Mouse (Mus musculus): ENCODE data around the gene Adra1d. TPM values are rescaled to one million over a fixed set of nuclear protein-coding genes. Genes with fewer than 3 reads are reported as not detected.

Gene Adra1d
- 0.33 and 0.44 TPM in 2 replicates for polyA plus RNA-seq (2015; fragmentation: Nextera tagmentation; extraction: Ambion mirVana)

DNA sequence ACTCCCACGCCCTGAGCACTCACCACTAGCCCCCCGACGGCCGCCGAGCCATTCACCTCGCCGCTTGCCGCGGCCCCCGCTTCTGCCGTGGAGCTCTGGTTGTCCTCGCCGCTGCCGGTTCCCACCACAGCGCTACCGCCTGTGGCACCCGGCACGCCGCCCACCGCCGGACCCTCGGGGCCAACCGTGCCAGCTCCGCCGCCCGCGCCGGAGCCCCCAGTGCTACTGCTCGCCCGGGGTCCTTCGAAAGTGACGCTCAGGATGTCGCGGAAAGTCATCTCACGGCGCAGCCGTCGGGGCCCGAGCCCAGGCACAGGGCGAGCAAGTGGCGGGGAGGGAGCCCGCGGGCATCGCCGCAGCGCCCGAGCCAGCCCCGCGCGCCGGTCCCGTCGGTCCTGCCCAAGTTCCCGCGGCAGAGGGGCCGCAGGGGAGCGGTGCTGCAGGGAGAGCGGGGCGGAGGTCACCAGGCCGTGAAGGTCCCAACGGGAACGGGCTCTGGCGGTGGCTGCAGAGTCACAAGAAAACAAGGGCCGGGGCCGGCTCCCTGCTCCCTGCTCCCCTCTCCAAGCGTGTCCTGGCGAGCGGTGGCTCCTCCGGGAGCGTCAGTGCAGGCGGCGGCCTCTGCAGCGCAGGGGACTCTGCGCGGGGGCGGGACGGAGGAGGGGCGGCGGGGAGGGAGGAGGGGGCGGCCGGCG lies at the start of gene Adra1d:
Gene Adra1d (minus strand): TSS at position 393 of the 695 bp plus-strand sequence.
- H3K36me3 ChIP-seq (ENCODE audit: control insufficient read depth, insufficient read depth, low read length), result no peaks in the 10 kb centered on the region
- ATAC-seq (ENCODE audit: low FRiP score, low TSS enrichment) (peak; percentile 74), DNase-seq (ENCODE audit: low spot score) (peak; percentile 25)
- under 1% methylated on average over 49 of the region's 82 CpGs for WGBS
- peak within 1 kb of the TSS; percentile 70 for H3K4me2 ChIP-seq (replicated peaks; ENCODE audit: low read depth)
- H3K9ac ChIP-seq (ENCODE audit: low read length), result peak within 1 kb of the TSS; percentile 43
- H3K4me1 ChIP-seq (replicated peaks; ENCODE audit: control insufficient read depth, insufficient read depth), result no peaks in the 10 kb centered on the region
- no peak for TF ChIP-seq EP300 (optimal IDR thresholded peaks at IDR 0.05)
- no peak for TF ChIP-seq CTCF (IDR thresholded peaks at IDR 0.05; ENCODE audit: low read depth)
- H3K27ac ChIP-seq (replicated peaks), result no peak within 1 kb of the TSS
- no peaks in the 10 kb centered on the region for H3K9me3 ChIP-seq (ENCODE audit: control insufficient read depth, low read length)
- peak within 1 kb of the TSS; percentile 45 for H3K4me3 ChIP-seq (ENCODE audit: low read depth, low read length)
- peaks cover 14% of the 10 kb centered on the region for H3K27me3 ChIP-seq (ENCODE audit: control insufficient read depth, insufficient read depth, low read length)

DNA sequence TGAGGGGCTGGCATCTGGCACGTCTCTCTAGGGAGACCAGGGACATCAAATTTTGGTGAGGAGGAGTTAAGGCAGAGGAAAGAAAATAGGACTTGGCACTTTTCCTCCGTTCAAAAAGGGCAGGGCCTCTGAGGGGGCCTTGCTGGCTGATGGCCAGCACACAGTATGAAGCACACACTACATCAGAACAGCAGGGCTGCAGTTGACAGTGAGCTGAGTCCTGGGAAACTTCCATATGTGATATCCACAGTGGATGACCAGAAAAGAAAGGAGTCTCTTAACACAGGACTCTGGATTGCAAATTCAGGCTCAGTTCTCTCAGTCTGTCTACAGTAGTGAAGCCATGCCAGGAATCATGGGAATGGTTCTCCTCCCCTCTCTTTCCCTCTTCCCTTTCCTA lies 39.8 kb upstream of the Adra1d start:
- Histone ChIP-seq H3K27ac (replicated peaks) (no peak overlapping the region), H3K9me3 (ENCODE audit: control insufficient read depth, low read length) (no peaks in the 10 kb centered on the region), H3K4me2 (replicated peaks; ENCODE audit: low read depth) (no peak overlapping the region), H3K9ac (ENCODE audit: low read length) (no peak overlapping the region), H3K4me3 (ENCODE audit: low read depth, low read length) (no peak overlapping the region), H3K4me1 (replicated peaks; ENCODE audit: control insufficient read depth, insufficient read depth) (no peaks in the 10 kb centered on the region), H3K36me3 (ENCODE audit: control insufficient read depth, insufficient read depth, low read length) (no peaks in the 10 kb centered on the region), H3K27me3 (ENCODE audit: control insufficient read depth, insufficient read depth, low read length) (no peaks in the 10 kb centered on the region)
- TF ChIP-seq CTCF (IDR thresholded peaks at IDR 0.05; ENCODE audit: low read depth), result no peak
- TF ChIP-seq EP300 (optimal IDR thresholded peaks at IDR 0.05), result no peak
- DNase-seq (ENCODE audit: low spot score) (no peak), ATAC-seq (ENCODE audit: low FRiP score, low TSS enrichment) (no peak)
- 37% methylated on average over 2 of the region's 2 CpGs for WGBS

DNA sequence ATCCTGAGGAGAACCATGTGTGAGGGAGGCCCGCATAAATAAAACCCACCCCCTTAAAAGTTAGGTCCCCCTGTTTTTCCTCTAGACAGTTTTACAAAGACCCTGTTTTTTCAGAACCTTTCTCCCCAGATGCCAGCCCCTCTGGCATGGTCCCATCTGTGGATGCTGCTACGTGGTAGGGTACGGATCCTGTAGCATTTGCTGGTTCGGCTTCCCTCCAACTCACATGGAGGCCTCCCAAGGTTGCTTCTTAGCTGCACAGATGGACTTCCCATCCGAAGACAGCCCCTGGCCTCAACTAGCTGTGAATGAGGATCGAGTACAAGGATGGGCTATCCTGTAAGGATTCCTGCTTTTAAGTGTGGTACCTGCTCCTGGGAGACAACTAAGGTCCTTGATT lies 32.8 kb upstream of the Adra1d start:
- 87% methylated on average over 6 of the region's 6 CpGs for WGBS
- Histone ChIP-seq H3K27ac (replicated peaks) (no peak overlapping the region), H3K4me3 (ENCODE audit: low read depth, low read length) (no peak overlapping the region), H3K4me1 (replicated peaks; ENCODE audit: control insufficient read depth, insufficient read depth) (no peaks in the 10 kb centered on the region), H3K27me3 (ENCODE audit: control insufficient read depth, insufficient read depth, low read length) (no peaks in the 10 kb centered on the region), H3K4me2 (replicated peaks; ENCODE audit: low read depth) (no peak overlapping the region), H3K36me3 (ENCODE audit: control insufficient read depth, insufficient read depth, low read length) (no peaks in the 10 kb centered on the region), H3K9ac (ENCODE audit: low read length) (no peak overlapping the region), H3K9me3 (ENCODE audit: control insufficient read depth, low read length) (no peaks in the 10 kb centered on the region)
- no peak for ATAC-seq (ENCODE audit: low FRiP score, low TSS enrichment)
- no peak for DNase-seq (ENCODE audit: low spot score)
- no peak for TF ChIP-seq CTCF (IDR thresholded peaks at IDR 0.05; ENCODE audit: low read depth)
- no peak for TF ChIP-seq EP300 (optimal IDR thresholded peaks at IDR 0.05)

DNA sequence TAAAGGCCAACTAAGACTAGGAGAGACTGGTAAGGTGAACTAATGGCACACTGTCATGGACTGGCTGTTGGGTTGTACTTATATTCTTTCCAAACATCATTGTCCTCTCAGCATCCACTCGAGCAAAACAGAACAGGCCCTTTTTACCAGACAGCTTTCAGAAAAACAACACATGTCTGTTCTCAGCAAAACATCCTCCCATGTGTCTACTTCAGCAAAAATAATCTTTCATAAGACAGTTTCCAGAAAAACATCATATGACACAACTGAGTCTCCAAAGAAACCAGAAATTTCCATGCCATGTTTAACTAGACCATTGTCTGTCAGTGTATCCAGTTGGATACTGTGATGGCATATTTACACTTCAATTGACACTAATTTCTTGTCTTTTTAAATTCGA lies 25.4 kb upstream of the Adra1d start:
- DNase-seq (ENCODE audit: low spot score), result no peak

DNA sequence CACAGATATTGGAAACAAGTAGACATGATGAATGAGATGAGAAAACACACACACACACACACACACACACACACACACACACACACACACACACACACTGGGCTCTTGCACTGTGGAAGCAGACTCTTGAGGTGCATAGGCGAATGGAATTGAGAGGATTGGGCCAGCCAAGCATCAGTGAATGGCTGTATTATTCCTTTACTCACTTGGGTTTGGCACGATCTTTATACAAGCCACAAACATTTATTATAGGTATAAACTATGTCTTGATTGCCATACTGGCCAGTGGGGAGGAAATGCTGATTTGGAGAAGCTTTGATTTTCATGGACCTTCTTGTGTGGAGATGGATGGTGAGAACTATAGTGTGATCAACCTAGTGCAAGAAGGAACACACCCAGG lies 19.4 kb upstream of the Adra1d start:
- no peak overlapping the region for H3K27ac ChIP-seq (replicated peaks)
- 68% methylated on average over 2 of the region's 2 CpGs for WGBS
- no peaks in the 10 kb centered on the region for H3K27me3 ChIP-seq (ENCODE audit: control insufficient read depth, insufficient read depth, low read length)
- H3K9me3 ChIP-seq (ENCODE audit: control insufficient read depth, low read length), result no peaks in the 10 kb centered on the region
- no peak overlapping the region for H3K4me3 ChIP-seq (ENCODE audit: low read depth, low read length)
- no peak overlapping the region for H3K9ac ChIP-seq (ENCODE audit: low read length)
- no peak overlapping the region for H3K4me2 ChIP-seq (replicated peaks; ENCODE audit: low read depth)
- no peaks in the 10 kb centered on the region for H3K4me1 ChIP-seq (replicated peaks; ENCODE audit: control insufficient read depth, insufficient read depth)
- no peak for TF ChIP-seq CTCF (IDR thresholded peaks at IDR 0.05; ENCODE audit: low read depth)
- TF ChIP-seq EP300 (optimal IDR thresholded peaks at IDR 0.05), result no peak
- ATAC-seq (ENCODE audit: low FRiP score, low TSS enrichment), result no peak
- DNase-seq (ENCODE audit: low spot score), result no peak
- H3K36me3 ChIP-seq (ENCODE audit: control insufficient read depth, insufficient read depth, low read length), result no peaks in the 10 kb centered on the region

More for the DNA sequence above, 25.4 kb upstream of the Adra1d start:
- no peaks in the 10 kb centered on the region for H3K9me3 ChIP-seq (ENCODE audit: control insufficient read depth, low read length)
- no peak overlapping the region for H3K9ac ChIP-seq (ENCODE audit: low read length)
- TF ChIP-seq CTCF (IDR thresholded peaks at IDR 0.05; ENCODE audit: low read depth) (no peak), EP300 (optimal IDR thresholded peaks at IDR 0.05) (no peak)
- no peaks in the 10 kb centered on the region for H3K27me3 ChIP-seq (ENCODE audit: control insufficient read depth, insufficient read depth, low read length)
- no peak for ATAC-seq (ENCODE audit: low FRiP score, low TSS enrichment)
- H3K27ac ChIP-seq (replicated peaks), result no peak overlapping the region
- no peak overlapping the region for H3K4me3 ChIP-seq (ENCODE audit: low read depth, low read length)
- H3K4me1 ChIP-seq (replicated peaks; ENCODE audit: control insufficient read depth, insufficient read depth), result no peaks in the 10 kb centered on the region
- no peak overlapping the region for H3K4me2 ChIP-seq (replicated peaks; ENCODE audit: low read depth)
- WGBS, result 62% methylated on average over 2 of the region's 2 CpGs
- H3K36me3 ChIP-seq (ENCODE audit: control insufficient read depth, insufficient read depth, low read length), result no peaks in the 10 kb centered on the region

DNA sequence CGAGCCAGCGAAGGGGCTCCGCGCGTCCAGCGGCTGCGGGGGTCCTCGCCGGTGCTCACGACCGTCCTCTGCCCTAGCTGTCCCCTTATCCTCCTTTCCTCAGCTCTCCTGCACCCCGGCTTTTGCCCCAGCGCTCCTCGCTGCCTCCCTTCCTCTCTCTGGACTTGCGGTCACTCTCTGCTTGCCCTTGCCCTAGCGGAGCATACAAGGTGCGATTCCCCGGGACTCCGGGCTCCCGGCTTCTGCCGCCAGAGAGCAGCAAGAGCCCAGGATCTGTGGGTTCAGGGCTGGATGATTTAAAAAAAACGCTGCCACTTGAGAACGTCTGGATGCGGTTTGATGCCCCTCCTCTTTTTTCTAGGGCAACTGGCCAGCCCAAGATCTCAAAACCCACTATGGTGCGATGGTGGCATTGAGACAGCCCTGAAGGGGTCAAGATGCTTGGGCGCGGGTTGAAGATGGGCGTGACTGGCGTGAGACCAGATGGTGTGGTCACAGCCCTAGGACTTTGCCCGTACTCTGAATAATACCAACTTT lies 571 bp upstream of the Adra1d start:
- peak overlapping the region; percentile 43 for H3K9ac ChIP-seq (ENCODE audit: low read length)
- no peak for TF ChIP-seq EP300 (optimal IDR thresholded peaks at IDR 0.05)
- peak; percentile 80 for TF ChIP-seq CTCF (IDR thresholded peaks at IDR 0.05; ENCODE audit: low read depth)
- H3K27me3 ChIP-seq (ENCODE audit: control insufficient read depth, insufficient read depth, low read length), result peaks cover 14% of the 10 kb centered on the region

More for the DNA sequence above, 571 bp upstream of the Adra1d start:
- peak overlapping the region; percentile 45 for H3K4me3 ChIP-seq (ENCODE audit: low read depth, low read length)
- no peaks in the 10 kb centered on the region for H3K36me3 ChIP-seq (ENCODE audit: control insufficient read depth, insufficient read depth, low read length)
- ATAC-seq (ENCODE audit: low FRiP score, low TSS enrichment) (peak; percentile 59), DNase-seq (ENCODE audit: low spot score) (peak; percentile 74)
- under 1% methylated on average over 27 of the region's 30 CpGs for WGBS
- H3K9me3 ChIP-seq (ENCODE audit: control insufficient read depth, low read length), result no peaks in the 10 kb centered on the region
- H3K4me2 ChIP-seq (replicated peaks; ENCODE audit: low read depth), result peak overlapping the region; percentile 70
- H3K4me1 ChIP-seq (replicated peaks; ENCODE audit: control insufficient read depth, insufficient read depth), result no peaks in the 10 kb centered on the region
- no peak overlapping the region for H3K27ac ChIP-seq (replicated peaks)
